Comparison of ENCODE assay signal across 1 mouse cellular context in the genomic region with DNA sequence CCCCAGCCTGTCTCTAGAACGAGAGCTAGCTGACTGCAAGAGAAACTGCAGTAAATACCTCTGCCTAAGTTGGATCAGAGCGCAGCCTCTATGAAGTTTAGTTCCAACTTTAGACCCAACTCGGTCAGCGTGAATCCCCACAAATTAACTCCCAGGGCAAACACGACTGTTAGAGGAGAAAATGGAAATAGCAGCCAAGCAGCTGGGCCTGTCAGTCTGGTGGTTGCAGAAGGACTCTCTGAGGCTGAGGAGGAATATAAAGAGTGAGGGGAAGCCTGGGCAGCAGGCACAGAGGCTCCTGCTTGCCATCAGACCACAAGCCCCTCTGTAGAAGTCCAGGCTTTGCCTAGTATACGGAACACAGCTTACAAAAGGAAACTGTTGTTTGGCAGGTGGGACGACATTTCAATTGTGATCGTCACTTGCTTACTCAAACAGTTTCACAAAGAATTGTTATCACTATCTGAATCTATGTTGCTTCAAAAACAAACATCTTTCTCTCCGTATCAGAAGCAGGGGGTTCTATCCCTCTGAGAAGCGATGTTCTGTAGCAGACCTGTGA.
TF ChIP-seq lines count a peak whose summit lies in the region.

No protein-coding gene starts in this region.

TF ChIP-seq in CH12.LX, 34 proteins besides CTCF, POLR2A, EP300 and RAD21 (continued from another document):
- no peak for TF ChIP-seq CHD2 (IDR thresholded peaks at IDR 0.05; ENCODE audit: low read length)
- no peak for TF ChIP-seq GABPA (IDR thresholded peaks at IDR 0.05; ENCODE audit: insufficient replicate concordance, low read depth, low read length)
- no peak for TF ChIP-seq MXI1 (IDR thresholded peaks at IDR 0.05; ENCODE audit: low read depth, low read length)
- peak; percentile 54; the same call in 1 of the 2 replicates for TF ChIP-seq IRF4 (IDR thresholded peaks at IDR 0.05; ENCODE audit: low read depth, low read length)
- TF ChIP-seq MEF2A (IDR thresholded peaks at IDR 0.05; ENCODE audit: borderline replicate concordance, low read depth, low read length) = no peak
- TF ChIP-seq JUND (conservative IDR thresholded peaks at IDR 0.05; ENCODE audit: low read depth, low read length) = no peak
- TF ChIP-seq UBTF (IDR thresholded peaks at IDR 0.05; ENCODE audit: low read depth, low read length) = no peak
- TF ChIP-seq JUN (IDR thresholded peaks at IDR 0.05; ENCODE audit: insufficient read depth, low read depth, low read length) = no peak
- TF ChIP-seq ZMIZ1 (IDR thresholded peaks at IDR 0.05; ENCODE audit: low read depth, low read length) = no peak
- TF ChIP-seq NRF1 (IDR thresholded peaks at IDR 0.05; ENCODE audit: low read depth, low read length) = peak; percentile 45; the same call in 1 of the 2 replicates
- TF ChIP-seq USF2 (conservative IDR thresholded peaks at IDR 0.05; ENCODE audit: low read depth, low read length) = no peak
